Mouse (Mus musculus) embryo, embryonic 10 days (tissue): ENCODE results near the gene Ndufaf8.
A peak's percentile ranks its signal among the peaks of the same experiment; 100 is the strongest.

ENCODE experiments used
- DNase-seq: peaks from one replicate; pipeline ENCODE4 v3.0.0-alpha.2; 2015; ENCODE audit warnings: low spot score

Gene Ndufaf8

GRCm38 (mm10) chr11:120085891-120086627, 12.7 kb upstream of the Ndufaf8 start:
- peak; percentile 45 for DNase-seq

GRCm38 (mm10) chr11:120086702-120087152, 12.0 kb upstream of the Ndufaf8 start, which contains the start of gene Cep131:
Gene Cep131, minus strand, starts transcription at chr11:120086827.
- DNase-seq: peak; percentile 99

- DNase-seq: no peak
Observed at GRCm38 (mm10) chr11:120090661-120091060, 8.1 kb upstream of the Ndufaf8 start.

GRCm38 (mm10) chr11:120092817-120093591, 5.7 kb upstream of the Ndufaf8 start:
- no peak for DNase-seq

- DNase-seq: peak; percentile 85
Observed at GRCm38 (mm10) chr11:120101036-120101435, 2.3 kb downstream of the Ndufaf8 start.

GRCm38 (mm10) chr11:120103431-120103997, 4.8 kb downstream of the Ndufaf8 start:
- no peak for DNase-seq

GRCm38 (mm10) chr11:120107026-120107425, 8.3 kb downstream of the Ndufaf8 start:
- DNase-seq: no peak

- no peak for DNase-seq
Observed at GRCm38 (mm10) chr11:120107796-120108195, 9.1 kb downstream of the Ndufaf8 start.

- no peak for DNase-seq
Observed at GRCm38 (mm10) chr11:120109558-120110210, 11.0 kb downstream of the Ndufaf8 start.

- DNase-seq: peak; percentile 25
Observed at GRCm38 (mm10) chr11:120110554-120110953, 11.8 kb downstream of the Ndufaf8 start.

- peak; percentile 92 for DNase-seq
Observed at GRCm38 (mm10) chr11:120111033-120111432, 12.3 kb downstream of the Ndufaf8 start.

GRCm38 (mm10) chr11:120112136-120112535, 13.4 kb downstream of the Ndufaf8 start:
- DNase-seq: no peak

GRCm38 (mm10) chr11:120114488-120115215, 15.9 kb downstream of the Ndufaf8 start:
- DNase-seq: peak; percentile 71

GRCm38 (mm10) chr11:120117626-120118025, 18.9 kb downstream of the Ndufaf8 start:
- DNase-seq: no peak

- DNase-seq: no peak
Observed at GRCm38 (mm10) chr11:120119108-120119507, 20.4 kb downstream of the Ndufaf8 start.

- DNase-seq: no peak
Observed at GRCm38 (mm10) chr11:120119936-120120541, 21.3 kb downstream of the Ndufaf8 start.

- peak; percentile 69 for DNase-seq
Observed at GRCm38 (mm10) chr11:120120642-120121420, 22.1 kb downstream of the Ndufaf8 start.

GRCm38 (mm10) chr11:120122126-120122525, 23.4 kb downstream of the Ndufaf8 start:
- no peak for DNase-seq

GRCm38 (mm10) chr11:120126845-120127244, 28.1 kb downstream of the Ndufaf8 start:
- DNase-seq: no peak

GRCm38 (mm10) chr11:120129281-120129680, 30.6 kb downstream of the Ndufaf8 start:
- no peak for DNase-seq
